Mouse (Mus musculus) spleen, adult 12 weeks (tissue): ENCODE measurements around the gene Arl8b.
A peak's percentile ranks its signal among the peaks of the same experiment; 100 is the strongest.

Source experiments
- DNase-seq: peaks from one replicate; pipeline ENCODE4 v3.0.0; 2022; ENCODE audit warnings: low spot score

Arl8b gene

DNA sequence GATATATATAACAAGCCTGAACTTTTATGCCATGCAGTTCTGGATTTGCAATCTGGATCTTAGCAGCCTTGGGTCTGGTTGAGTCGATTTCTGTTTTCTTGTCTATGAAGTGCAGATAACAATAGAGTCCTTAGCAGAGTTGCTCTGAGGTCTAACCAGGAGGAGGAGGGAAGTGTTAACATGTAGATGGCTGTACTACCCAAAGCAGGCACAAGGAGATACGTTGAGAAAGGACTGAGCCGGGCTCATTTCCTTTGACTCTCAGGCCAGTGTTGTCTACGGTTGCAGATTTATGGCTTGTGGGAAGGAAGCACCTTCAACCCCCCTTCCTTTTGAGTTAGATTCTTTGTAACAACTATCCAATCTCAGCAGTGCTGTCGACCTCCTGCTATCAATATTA lies 1.9 kb downstream of the Arl8b start:
- no peak for DNase-seq

DNA sequence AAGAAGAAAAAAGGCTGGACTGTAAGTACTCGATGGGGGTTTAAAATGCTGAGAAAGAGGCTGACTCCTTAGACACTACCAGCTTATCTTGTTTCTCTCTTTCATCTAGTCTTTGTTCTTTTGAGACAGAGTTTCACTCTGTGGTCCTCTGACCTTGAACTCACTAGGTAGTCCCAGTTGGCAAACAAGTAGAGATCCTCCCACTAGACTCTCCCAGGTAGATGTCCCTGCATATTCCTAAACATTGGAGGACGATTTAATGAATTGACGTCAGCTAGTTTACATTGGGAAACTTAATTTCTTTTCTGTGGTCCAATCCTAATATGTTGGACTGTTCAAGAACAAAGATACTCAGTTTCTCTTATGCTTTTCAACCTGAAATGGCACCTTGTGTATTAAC lies 2.7 kb downstream of the Arl8b start:
- DNase-seq, result no peak

DNA sequence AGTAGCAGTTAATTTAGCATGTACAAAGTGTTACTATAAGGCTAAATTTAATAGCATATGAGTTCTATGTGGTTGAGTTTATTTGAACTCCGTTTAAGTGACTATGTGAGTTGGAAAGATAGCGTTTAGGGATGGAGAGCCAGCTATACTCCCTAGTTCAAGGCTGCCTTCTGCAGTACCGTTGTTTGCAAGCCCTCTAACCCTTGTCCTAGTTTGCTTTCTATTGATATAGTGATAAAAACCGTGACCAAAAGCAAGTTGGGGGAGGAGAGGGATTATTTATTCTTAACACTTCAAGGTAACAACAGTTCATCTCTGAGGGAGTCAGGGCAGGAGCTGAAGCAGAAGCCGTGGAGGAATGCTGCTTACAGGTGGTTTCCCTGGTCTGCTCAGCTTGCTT lies 8.6 kb downstream of the Arl8b start:
- no peak for DNase-seq

DNA sequence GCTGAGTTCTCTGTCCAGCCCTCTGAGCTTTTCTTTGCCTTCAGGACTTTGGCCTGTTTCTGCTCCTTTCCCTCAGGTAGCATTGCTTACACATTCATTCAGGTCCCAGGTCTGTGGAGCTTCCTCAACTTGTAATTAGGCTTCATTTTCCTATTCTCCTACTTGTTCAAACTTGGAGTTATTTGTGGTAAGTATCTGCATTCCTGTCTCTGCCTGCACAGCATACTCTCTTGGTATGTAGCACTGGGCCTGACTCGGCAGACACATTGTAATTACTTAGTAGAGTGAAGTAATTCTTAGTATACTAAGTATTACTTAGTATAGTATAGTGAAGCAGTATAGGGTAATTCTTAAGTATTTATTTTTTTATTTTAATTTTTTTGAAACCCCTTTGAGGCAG lies 13.0 kb downstream of the Arl8b start:
- no peak for DNase-seq

DNA sequence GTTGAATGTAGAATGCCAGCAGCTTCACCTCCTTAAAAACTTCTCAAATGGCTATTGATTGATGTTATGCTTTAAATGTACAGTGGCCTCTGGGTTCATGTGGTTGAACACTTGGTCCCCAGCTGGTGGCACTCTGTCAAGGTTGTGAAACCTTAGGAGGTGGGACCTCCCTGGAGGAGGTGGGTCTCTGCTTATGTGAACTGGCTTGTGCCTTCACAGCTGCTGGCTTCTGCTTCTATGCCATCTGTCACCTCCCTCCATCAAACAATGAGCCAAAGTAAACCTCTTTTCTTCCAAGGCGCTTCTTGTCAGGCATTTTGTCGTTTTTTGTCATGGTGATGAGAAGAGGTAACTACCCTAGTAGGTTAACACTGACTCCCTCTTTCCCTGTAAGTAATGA lies 13.8 kb downstream of the Arl8b start:
- DNase-seq, result no peak

DNA sequence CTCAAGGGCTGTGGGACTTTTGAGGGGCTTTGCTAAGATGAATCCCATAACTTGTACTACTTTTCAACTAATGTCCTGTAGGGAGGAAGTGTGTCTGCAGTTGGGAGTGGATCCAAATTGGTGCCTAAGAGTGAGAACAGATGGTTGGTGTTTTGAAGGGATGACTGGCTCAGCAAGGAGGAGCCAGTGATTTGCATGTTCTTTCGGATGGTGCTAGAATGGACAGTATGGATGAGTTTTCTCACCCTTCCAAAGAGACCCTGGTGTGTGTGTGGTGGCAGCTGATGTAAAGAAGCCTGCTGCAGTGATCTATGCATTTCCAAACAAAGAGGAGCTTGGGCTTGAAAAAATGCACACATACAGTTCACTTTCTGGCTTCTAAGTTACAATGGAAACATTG lies 22.3 kb downstream of the Arl8b start:
- DNase-seq, result no peak

DNA sequence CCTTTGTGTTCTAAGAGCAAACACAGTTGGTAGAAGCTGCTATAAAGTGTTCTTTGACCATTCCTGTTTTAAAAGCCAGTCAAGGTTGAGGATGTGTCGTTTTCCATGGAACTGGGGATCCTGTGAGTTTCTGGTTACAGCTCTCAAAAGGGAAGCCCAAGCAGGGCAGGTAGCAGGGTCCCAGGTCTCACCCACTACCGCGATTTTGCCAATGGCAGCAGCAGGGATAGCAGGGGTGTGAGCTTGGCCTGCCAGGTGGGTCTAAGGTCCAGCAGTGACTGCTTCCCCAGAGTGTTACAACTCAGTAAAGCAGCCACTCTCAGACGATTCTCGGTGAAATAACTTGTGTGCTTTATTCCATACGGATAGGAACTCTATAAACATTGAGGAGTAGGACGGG lies 23.0 kb downstream of the Arl8b start:
- no peak for DNase-seq

DNA sequence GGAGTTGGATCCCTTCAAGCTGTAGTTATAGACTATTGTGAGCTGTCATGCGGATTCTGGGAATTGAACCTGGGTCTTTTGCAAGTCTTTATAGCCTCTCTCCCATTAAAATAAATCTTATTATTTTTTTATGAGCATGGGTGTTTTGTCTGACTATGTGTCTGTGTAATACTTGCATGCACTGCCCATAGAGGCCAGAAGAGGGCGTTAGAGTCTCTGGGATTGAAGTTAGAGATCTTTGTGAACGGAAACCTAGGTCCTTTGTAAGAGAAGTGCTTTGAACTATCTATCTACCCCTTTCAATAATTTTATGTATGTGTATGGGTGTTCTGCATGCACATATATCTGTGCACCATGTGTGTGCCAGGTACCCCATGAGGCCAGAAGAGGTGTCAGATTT lies 24.5 kb downstream of the Arl8b start:
- DNase-seq, result no peak

DNA sequence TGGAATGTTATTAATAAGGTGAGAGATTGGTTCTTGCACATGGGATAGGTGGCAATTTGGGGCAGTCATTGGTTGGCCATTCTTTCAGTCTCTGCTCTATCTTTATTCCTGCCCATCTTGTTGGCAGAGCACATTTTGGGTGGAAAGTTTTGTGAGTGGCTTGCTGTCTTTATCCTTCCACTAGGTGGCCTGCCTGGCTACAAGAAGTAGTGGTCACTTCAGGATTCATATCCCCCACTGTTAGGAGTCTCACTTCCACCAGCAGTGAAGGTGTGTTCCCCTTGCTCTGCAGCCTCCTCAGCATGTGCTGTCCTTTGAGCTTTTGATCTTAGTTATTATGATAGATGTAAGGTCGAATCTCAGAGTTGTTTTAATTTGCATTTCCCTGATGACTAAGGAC lies 25.9 kb downstream of the Arl8b start:
- DNase-seq, result no peak

DNA sequence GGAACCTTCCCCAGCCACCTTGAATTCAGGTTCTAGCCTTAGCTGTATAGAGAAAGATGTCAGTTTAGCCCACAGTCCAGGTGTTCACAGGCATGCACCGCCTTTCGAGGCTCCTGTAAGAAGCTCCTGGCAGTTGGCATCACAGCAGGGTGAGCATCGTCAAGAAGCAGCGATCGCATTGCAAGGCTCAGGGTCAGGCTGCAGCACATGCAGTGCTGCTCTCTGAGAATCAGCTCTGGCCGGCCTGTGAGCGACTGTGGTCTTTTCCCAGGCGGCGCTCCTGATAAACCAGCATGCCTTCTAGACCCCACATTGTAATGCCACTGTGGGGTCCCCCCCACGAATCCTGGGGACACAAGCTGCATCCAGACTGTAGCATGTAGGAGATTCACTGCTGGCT lies 27.3 kb downstream of the Arl8b start:
- no peak for DNase-seq

DNA sequence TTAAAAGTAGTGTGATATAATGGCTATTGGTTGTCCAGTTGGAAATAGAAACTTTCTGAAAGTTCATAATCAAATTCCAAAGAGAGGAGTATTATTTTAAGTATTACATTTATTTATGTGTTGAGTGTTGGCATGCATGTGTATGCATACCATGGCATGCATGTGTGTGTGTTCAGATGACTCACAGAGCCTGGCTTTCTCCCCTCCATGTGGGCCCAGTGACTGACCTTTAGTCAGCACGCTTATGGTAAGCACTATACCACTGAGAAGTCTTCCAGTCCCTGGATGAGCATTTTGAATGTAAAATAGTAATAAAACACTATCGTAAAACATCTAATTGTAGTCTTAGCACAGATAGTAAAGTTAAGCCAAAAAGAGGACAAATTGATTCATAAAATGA lies 29.2 kb downstream of the Arl8b start:
- no peak for DNase-seq

DNA sequence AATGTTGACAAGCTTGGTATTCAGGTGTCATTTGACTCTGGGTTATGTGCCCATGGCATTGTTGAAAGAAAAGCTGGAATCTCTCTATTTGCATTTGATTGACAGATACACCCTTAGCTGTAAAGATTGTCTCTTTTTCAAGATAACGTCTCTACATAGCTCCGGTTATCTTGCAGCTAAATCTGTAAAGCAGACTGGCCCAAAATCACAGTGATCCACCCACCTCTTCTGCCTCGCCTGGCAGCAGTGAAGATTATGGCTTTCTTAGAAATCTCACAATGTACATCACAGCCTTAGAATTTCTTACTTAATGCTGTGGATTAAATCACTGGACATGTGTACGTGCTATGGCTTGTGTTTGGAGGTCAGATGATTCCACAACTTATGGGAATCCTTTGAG lies 34.6 kb downstream of the Arl8b start:
- DNase-seq, result no peak

DNA sequence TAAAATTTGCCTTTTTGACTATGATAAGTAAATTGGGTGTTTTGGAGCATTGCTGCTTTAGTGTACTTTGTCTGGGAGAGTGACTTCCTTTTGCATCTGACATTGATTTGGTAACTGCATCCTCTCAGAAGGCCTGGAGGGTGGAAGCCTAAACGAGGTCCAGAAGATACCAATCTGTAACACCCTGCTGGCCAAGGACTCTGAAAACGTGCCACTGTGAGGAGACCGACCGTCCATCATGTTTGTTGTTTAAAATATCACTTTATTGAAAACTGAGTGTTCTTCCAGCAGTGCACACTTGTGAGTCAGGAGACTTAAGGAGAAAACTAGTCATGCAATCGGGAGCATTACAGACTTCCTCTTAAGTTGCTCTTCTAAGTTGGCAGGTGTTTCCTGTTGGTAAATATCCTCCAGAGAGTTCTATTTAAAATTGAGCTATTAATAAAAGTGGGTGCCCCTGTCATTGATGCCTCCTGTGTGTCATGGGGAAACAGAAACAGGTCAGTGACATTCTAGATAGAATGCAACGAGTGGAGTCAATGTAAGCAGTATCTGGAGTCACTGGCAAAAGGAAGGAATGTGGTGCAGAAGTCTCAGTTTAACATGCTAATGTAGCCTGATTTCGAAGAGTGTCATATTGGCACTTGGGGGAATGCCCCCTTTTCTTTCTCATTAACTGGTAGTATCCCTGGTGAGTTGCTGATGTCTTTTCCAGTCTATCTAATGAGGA lies 42.1 kb downstream of the Arl8b start:
- DNase-seq, result no peak

DNA sequence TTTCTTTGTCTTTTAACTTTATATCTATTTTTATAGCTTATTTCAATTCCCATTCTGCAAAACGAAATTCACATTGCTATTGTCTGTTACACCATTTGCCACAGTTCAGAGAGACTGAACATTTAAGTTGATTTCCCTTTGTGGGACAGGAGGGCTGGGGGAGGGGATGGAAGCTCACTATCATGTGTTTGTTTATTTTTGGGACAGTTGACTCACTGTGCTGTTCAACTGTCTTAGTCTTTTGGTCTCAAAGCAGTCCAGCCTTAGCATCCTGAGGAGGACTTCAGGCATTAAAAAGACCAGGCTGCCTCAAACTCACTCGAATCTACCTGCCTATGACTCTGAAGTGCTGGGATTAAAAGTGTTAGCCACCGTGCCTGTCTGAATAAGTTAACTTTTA lies 43.2 kb downstream of the Arl8b start:
- DNase-seq, result no peak

DNA sequence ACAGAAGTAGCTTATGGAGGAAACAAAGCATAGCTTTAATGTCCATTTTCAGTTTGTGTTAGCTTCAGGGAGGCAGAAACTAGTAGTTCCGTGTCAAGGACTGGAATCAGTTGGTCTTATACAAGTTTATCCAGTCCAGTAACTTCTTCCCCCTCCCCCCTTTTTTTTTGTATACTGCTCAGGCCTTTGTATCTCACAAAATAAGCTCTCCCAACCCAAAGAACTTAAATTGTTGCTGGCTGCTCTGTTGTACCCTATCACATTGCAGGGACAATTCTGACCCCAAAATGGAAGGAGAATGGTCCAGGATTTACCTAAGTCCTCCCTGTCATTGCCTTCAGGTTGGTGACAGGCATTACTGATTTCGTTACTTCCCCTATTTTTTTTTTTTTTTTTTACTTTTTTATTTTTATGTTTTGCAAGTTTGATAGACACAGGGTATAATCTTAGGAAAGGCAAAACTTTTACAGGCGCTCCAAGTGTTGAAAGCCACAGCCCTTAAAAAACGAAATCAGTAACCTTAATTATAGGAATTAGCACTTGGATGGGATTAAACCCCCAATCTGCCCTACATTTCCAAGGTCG lies 44.5 kb downstream of the Arl8b start:
- DNase-seq, result no peak

DNA sequence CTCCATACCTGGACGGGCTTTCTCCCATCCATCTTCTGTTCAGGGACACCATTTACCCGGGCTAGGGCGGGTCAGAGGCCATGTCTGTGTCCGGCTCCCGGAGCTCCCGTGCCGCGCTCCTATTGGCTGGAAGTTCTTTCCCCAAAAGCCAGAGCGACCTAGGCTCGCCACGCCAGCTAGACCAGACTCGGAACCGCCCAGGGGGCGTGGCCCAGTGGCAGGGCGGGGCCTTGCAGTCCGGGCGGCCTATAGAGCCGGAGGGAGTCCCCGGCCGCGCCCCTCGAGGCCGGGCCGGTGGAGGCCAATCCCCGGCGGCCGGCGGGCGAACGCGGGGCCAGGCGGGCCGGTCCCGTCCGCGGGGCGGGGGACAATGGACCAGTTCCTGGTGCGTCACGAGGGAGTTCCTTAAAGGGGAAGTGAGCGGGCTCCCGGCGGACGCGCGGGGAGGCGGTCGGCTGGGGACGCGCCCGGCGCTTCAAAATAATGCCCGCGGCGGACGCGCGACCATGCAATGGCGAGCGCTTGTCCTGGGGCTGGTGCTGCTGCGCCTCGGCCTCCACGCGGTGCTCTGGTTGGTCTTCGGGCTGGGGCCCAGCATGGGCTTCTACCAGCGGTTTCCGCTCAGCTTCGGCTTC lies 45.5 kb downstream of the Arl8b start, which contains the start of gene Edem1:
TSS of gene Edem1 (plus strand) at position 408 of the 635 bp plus-strand sequence.
- peak; percentile 97 for DNase-seq

DNA sequence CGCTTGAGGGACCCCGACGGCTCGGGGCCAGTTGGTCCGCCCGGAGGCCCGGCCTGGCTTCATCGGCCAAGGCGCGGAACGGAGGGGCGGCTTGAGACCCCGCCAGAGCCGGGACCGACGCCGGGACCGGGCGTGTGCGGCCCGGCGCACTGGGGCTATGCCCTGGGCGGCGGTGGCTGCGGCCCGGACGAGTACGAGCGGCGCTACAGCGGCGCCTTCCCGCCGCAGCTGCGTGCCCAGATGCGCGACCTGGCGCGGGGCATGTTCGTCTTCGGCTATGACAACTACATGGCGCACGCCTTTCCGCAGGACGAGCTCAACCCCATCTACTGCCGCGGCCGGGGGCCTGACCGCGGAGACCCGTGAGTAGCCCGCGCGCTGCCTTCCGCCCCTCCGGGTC lies 46.0 kb downstream of the Arl8b start:
- no peak for DNase-seq

DNA sequence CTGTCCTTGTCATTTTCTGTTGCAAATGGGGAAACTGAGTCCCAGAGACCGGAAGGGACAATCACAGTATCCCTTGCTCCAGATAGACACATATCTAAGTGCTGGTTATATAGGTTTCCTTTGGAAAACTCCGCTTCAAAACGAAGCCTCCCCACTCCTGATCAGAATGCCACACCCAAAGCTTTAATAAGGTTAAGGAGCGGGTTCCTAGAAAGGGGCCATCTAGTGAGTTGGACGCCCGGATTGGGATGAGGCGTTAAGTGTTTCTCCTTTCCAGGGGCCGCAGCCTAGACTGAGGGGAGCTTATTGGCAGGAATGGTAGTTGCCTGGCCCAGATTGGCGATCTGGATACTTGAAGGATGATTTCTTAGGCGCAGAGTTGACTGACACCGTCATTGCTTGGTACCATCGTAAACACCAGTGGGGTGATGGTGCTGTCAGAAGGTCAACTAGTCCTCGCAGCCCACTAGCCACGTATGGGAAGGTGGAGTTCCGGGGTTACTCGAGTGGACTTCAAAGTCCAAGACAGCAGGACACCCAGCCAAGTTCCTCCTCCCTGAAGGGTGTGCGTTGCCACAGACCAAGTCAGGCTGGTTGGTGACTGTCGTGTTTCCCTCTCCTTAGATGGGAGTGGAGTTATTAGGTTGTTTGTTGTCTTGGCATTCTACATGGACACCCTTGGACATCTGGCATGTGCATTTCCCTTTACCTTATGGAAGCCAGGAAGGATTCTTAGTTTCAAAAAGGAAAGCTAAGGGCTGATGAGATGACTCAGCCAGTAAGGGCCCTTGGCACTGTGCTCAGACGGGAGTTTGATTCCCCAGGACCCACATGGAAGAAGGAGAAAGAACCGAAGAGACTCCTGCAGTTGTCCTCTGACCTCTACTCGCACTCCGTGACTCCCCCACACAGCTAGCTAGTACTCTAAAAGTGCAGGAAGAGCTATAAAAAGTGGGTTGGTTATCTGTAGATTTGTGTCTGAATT lies 46.8 kb downstream of the Arl8b start:
- DNase-seq, result no peak

DNA sequence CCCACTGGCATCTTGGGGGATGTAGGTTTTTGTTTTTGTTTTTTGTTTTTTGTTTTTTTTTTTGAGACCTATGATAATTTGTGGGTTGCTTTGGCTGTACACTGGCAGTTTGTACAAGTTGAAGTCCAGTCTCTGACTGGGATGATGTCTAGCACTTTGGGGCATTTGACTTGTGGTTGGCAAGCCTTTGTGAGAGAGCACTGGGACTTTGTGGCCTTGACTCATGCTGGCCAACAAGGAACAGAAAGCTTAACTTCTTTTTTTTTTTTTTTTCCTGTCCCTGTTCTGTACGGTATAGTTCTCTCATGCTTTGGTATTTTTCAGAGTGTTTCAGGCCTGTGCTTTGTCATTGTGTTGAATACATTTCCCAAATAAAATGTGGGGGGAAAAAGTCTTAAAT lies 49.3 kb downstream of the Arl8b start:
- DNase-seq, result no peak

DNA sequence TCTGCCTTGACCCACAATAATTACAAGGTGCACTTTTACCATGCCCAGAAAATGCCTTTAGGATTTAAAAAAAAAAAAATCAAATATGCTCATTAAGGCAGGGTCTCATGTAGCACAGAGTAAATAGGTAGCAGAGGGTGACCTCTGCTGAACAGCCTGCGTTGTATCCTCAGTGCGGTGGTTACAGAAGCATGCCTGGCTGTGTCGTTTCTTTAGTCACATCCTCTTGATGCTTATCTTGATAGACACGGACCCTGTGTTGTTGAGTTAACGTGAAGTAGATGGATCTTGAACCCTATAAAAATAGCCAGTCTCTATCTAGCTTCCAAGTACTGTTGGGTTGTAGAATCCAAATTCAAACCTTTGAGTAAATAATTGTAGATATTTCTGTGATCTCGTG lies 50.1 kb downstream of the Arl8b start:
- DNase-seq, result no peak

DNA sequence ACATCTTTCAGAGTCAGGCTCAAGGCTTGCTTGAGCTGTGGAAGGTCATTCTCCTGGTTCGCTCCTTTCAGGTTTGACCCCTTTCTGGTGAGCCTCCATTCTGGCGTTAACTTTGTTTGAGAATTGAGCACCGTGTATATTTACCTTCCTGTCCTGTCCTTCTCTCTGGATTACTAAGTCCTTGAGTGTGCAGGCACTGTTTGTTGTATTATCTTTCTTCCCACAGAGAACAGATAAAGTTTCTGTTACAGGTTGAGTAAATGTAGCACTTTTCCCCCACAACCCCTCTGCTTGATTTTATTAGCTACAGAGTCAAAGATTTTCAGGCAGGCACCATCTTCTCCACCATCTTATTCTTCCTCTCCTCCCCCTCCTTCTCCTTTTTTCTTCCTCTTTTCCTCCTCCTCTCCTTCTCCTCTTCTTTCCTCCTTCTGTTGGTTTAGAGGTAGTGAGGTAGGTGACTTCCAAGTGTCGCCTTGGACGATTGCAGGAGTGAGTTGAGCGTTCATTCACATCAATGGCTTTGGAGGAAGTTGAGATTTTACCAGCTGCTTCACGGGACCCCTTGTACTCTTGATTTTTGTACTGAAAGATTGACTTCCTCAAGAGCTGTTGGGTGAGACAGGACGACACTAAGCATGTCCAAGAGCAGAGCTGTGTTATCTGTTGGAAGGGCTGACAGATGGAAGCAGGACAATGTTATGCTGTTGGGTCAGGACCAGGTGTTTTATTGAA lies 51.2 kb downstream of the Arl8b start:
- no peak for DNase-seq
